Mouse (Mus musculus) midbrain, embryonic 15.5 days (tissue): ENCODE measurements at regions not wholly inside any gene's neighbourhood (a gene's known extent, or its start where the extent isn't known, plus 50 kb on each side); places are given as distances from the start of the nearest gene placed in this dataset.

ENCODE experiments used
- ATAC-seq: fragments of 200-750 bp; cut with Nextera tagmentation; replicated peaks from 2 replicates; pipeline ENCODE4 v1.8.0; 2017; ENCODE audit warnings: moderate TSS enrichment
- H3K27ac ChIP-seq: fragments of 300-500 bp; sonication (generic); 2 replicates; pipeline ENCODE4 v1.5.1; 2015; ENCODE audit warnings: mild to moderate bottlenecking, inconsistent platforms
- H3K27me3 ChIP-seq: fragments of 300-500 bp; sonication (generic); replicated peaks from 2 replicates; pipeline ENCODE4 v1.6.1; 2015; ENCODE audit warnings: inconsistent platforms
- H3K36me3 ChIP-seq: fragments of 300-500 bp; sonication (generic); replicated peaks from 2 replicates; pipeline ENCODE4 v1.6.1; 2015; ENCODE audit warnings: inconsistent platforms
- H3K4me1 ChIP-seq: fragments of 300-500 bp; sonication (generic); 2 replicates; pipeline ENCODE4 v1.6.1; 2015; ENCODE audit warnings: inconsistent platforms
- H3K4me2 ChIP-seq: fragments of 300-500 bp; sonication (generic); 2 replicates; pipeline ENCODE4 v1.6.1; 2015; ENCODE audit warnings: inconsistent platforms, mild to moderate bottlenecking, moderate library complexity
- H3K4me3 ChIP-seq: fragments of 300-500 bp; sonication (generic); 2 replicates; pipeline ENCODE4 v1.5.1; 2015; ENCODE audit warnings: mild to moderate bottlenecking, inconsistent platforms
- H3K9ac ChIP-seq: fragments of 300-500 bp; sonication (generic); 2 replicates; pipeline ENCODE4 v1.6.1; 2015; ENCODE audit warnings: mild to moderate bottlenecking, inconsistent platforms
- H3K9me3 ChIP-seq: fragments of 300-500 bp; sonication (generic); 2 replicates; pipeline ENCODE4 v1.6.1; 2016; ENCODE audit warnings: inconsistent platforms
- WGBS: fragments of 180-500 bp; shearing (Covaris S2); methylation state at CpG from one replicate; pipeline ENCODE4 v1.1.7; 2015; ENCODE audit warnings: mixed read lengths; 5-methylcytosine and 5-hydroxymethylcytosine counted together

- 0 out of 2 replicates have a peak overlapping the region, but pooled peaks have one; percentile 1 for H3K4me3 ChIP-seq
- H3K36me3 ChIP-seq = no peaks in the 10 kb centered on the region
- WGBS = 7% methylated on average over 8 of the region's 8 CpGs
- no peaks in the 10 kb centered on the region for H3K9me3 ChIP-seq
- H3K27me3 ChIP-seq = no peaks in the 10 kb centered on the region
- peak overlapping the region; percentile 37 for H3K4me2 ChIP-seq
- H3K27ac ChIP-seq = peak overlapping the region; percentile 64
- H3K9ac ChIP-seq = no peak overlapping the region
- peaks cover 24% of the 10 kb centered on the region for H3K4me1 ChIP-seq
- peak; percentile 65 for ATAC-seq
Measured at GRCm38 (mm10) chr10:92556526-92557422, 165.4 kb downstream of the Nedd1 start.

GRCm38 (mm10) chr10:92555727-92556525 lies 166.3 kb downstream of the Nedd1 start:
- Histone ChIP-seq H3K9ac (no peak overlapping the region), H3K4me3 (0 out of 2 replicates have a peak overlapping the region, but pooled peaks have one; percentile 3), H3K27ac (peak overlapping the region; percentile 64), H3K9me3 (no peaks in the 10 kb centered on the region), H3K4me1 (peaks cover 24% of the 10 kb centered on the region), H3K36me3 (no peaks in the 10 kb centered on the region), H3K27me3 (no peaks in the 10 kb centered on the region), H3K4me2 (peak overlapping the region; percentile 37)
- WGBS = 9% methylated on average over 13 of the region's 13 CpGs
- peak; percentile 58; the same call in 1 of the 2 replicates for ATAC-seq

GRCm38 (mm10) chr10:92553966-92554365 lies 168.3 kb downstream of the Nedd1 start:
- H3K27ac ChIP-seq = no peak overlapping the region
- no peaks in the 10 kb centered on the region for H3K27me3 ChIP-seq

GRCm38 (mm10) chr10:92548875-92549586 lies 173.2 kb downstream of the Nedd1 start:
- Histone ChIP-seq H3K4me2 (no peak overlapping the region), H3K4me1 (no peaks in the 10 kb centered on the region), H3K4me3 (no peak overlapping the region), H3K9me3 (no peaks in the 10 kb centered on the region), H3K27ac (no peak overlapping the region), H3K27me3 (no peaks in the 10 kb centered on the region), H3K36me3 (no peaks in the 10 kb centered on the region), H3K9ac (no peak overlapping the region)
- no peak for ATAC-seq
- WGBS = 39% methylated on average over 4 of the region's 4 CpGs

More at GRCm38 (mm10) chr10:92553966-92554365, 168.3 kb downstream of the Nedd1 start:
- H3K4me1 ChIP-seq = peaks cover 24% of the 10 kb centered on the region
- H3K36me3 ChIP-seq = no peaks in the 10 kb centered on the region
- H3K9me3 ChIP-seq = no peaks in the 10 kb centered on the region
- ATAC-seq = no peak
- 69% methylated on average over 3 of the region's 3 CpGs for WGBS
- H3K4me2 ChIP-seq = no peak overlapping the region
- H3K4me3 ChIP-seq = no peak overlapping the region
- H3K9ac ChIP-seq = no peak overlapping the region

- H3K9me3 ChIP-seq = no peaks in the 10 kb centered on the region
- no peaks in the 10 kb centered on the region for H3K36me3 ChIP-seq
- H3K9ac ChIP-seq = no peak overlapping the region
- no peak overlapping the region for H3K4me3 ChIP-seq
- H3K27ac ChIP-seq = no peak overlapping the region
- 82% methylated on average over 4 of the region's 4 CpGs for whole genome bisulfite sequencing
- no peak overlapping the region for H3K4me2 ChIP-seq
- no peaks in the 10 kb centered on the region for H3K27me3 ChIP-seq
- ATAC-seq = no peak
- peaks cover 6% of the 10 kb centered on the region; the same call in 1 of the 2 replicates for H3K4me1 ChIP-seq
Measured at GRCm38 (mm10) chr10:92538433-92538832, 183.8 kb downstream of the Nedd1 start.

GRCm38 (mm10) chr10:92516886-92517285 lies 205.3 kb downstream of the Nedd1 start:
- Histone ChIP-seq H3K27ac (no peak overlapping the region), H3K9me3 (no peaks in the 10 kb centered on the region), H3K4me3 (no peak overlapping the region), H3K9ac (no peak overlapping the region), H3K27me3 (no peaks in the 10 kb centered on the region), H3K4me1 (peaks cover 4% of the 10 kb centered on the region), H3K36me3 (no peaks in the 10 kb centered on the region), H3K4me2 (no peak overlapping the region)
- WGBS = 44% methylated on average over 5 of the region's 5 CpGs
- ATAC-seq = no peak

GRCm38 (mm10) chr10:92511769-92512168 lies 210.5 kb downstream of the Nedd1 start:
- Histone ChIP-seq H3K27ac (no peak overlapping the region), H3K9me3 (no peaks in the 10 kb centered on the region), H3K27me3 (no peaks in the 10 kb centered on the region), H3K4me2 (no peak overlapping the region), H3K4me1 (no peaks in the 10 kb centered on the region), H3K36me3 (no peaks in the 10 kb centered on the region), H3K4me3 (no peak overlapping the region), H3K9ac (no peak overlapping the region)
- no peak for ATAC-seq
- WGBS = 72% methylated on average over 7 of the region's 7 CpGs

GRCm38 (mm10) chr10:92510677-92511076 lies 211.5 kb downstream of the Nedd1 start:
- WGBS = 87% methylated on average over 2 of the region's 2 CpGs
- Histone ChIP-seq H3K27me3 (no peaks in the 10 kb centered on the region), H3K9ac (no peak overlapping the region), H3K9me3 (no peaks in the 10 kb centered on the region), H3K4me2 (no peak overlapping the region), H3K4me3 (no peak overlapping the region), H3K4me1 (no peaks in the 10 kb centered on the region), H3K27ac (no peak overlapping the region), H3K36me3 (no peaks in the 10 kb centered on the region)
- ATAC-seq = no peak

GRCm38 (mm10) chr10:92504271-92504670 lies 217.9 kb downstream of the Nedd1 start:
- 93% methylated on average over 1 of the region's 1 CpGs for WGBS

GRCm38 (mm10) chr10:92483592-92483991 lies 238.6 kb downstream of the Nedd1 start:
- Histone ChIP-seq H3K36me3 (no peaks in the 10 kb centered on the region), H3K4me3 (no peak overlapping the region), H3K9ac (no peak overlapping the region), H3K27me3 (no peaks in the 10 kb centered on the region), H3K27ac (no peak overlapping the region), H3K4me2 (no peak overlapping the region), H3K9me3 (0 out of 2 replicates have a peak, but pooled peaks cover 4% of the 10 kb centered on the region), H3K4me1 (no peaks in the 10 kb centered on the region)
- no peak for ATAC-seq
- 76% methylated on average over 1 of the region's 1 CpGs for WGBS

More at GRCm38 (mm10) chr10:92504271-92504670, 217.9 kb downstream of the Nedd1 start:
- H3K36me3 ChIP-seq = no peaks in the 10 kb centered on the region
- ATAC-seq = no peak
- no peak overlapping the region for H3K27ac ChIP-seq
- no peaks in the 10 kb centered on the region for H3K9me3 ChIP-seq
- no peaks in the 10 kb centered on the region for H3K27me3 ChIP-seq
- no peak overlapping the region for H3K9ac ChIP-seq
- H3K4me2 ChIP-seq = no peak overlapping the region
- H3K4me3 ChIP-seq = no peak overlapping the region
- H3K4me1 ChIP-seq = no peaks in the 10 kb centered on the region

- Histone ChIP-seq H3K4me2 (no peak overlapping the region), H3K36me3 (no peaks in the 10 kb centered on the region), H3K9ac (no peak overlapping the region), H3K4me3 (no peak overlapping the region), H3K9me3 (no peaks in the 10 kb centered on the region), H3K4me1 (no peaks in the 10 kb centered on the region), H3K27ac (no peak overlapping the region), H3K27me3 (no peaks in the 10 kb centered on the region)
- 46% methylated on average over 3 of the region's 3 CpGs for WGBS
- no peak for ATAC-seq
Measured at GRCm38 (mm10) chr10:92473282-92473681, 248.9 kb downstream of the Nedd1 start.

GRCm38 (mm10) chr10:92471111-92471510 lies 251.1 kb downstream of the Nedd1 start:
- Histone ChIP-seq H3K9ac (no peak overlapping the region), H3K36me3 (no peaks in the 10 kb centered on the region), H3K4me1 (no peaks in the 10 kb centered on the region), H3K27ac (no peak overlapping the region), H3K27me3 (no peaks in the 10 kb centered on the region), H3K9me3 (no peaks in the 10 kb centered on the region), H3K4me2 (no peak overlapping the region), H3K4me3 (no peak overlapping the region)
- WGBS = 98% methylated on average over 1 of the region's 1 CpGs
- no peak for ATAC-seq
